Mouse (Mus musculus) MEL (cell line): ENCODE data around the gene Fgr.

Experiments used
- ELF1 ChIP-seq: IDR thresholded peaks from 2 replicates; pipeline ENCODE4 v1.6.1; 2014; ENCODE audit warnings: low read depth, mild to moderate bottlenecking, inconsistent platforms, low read length, improper control_type of control experiment, moderate library complexity
- GABPA ChIP-seq: IDR thresholded peaks from 2 replicates; pipeline ENCODE4 v1.6.1; 2012; ENCODE audit warnings: low read depth, mild to moderate bottlenecking, inconsistent platforms, low read length, improper control_type of control experiment, moderate library complexity
- KAT2A ChIP-seq: conservative IDR thresholded peaks from 2 replicates; pipeline ENCODE4 v1.6.1; 2012; ENCODE audit warnings: low read depth, low read length, improper control_type of control experiment, inconsistent platforms
- MAFK ChIP-seq: IDR thresholded peaks from 2 replicates; pipeline ENCODE4 v1.6.1; 2011; ENCODE audit warnings: low read depth, mild to moderate bottlenecking, low read length, improper control_type of control experiment, borderline replicate concordance
- NRF1 ChIP-seq: IDR thresholded peaks from 2 replicates; pipeline ENCODE4 v1.6.1; 2014; ENCODE audit warnings: low read depth, mild to moderate bottlenecking, inconsistent platforms, low read length, improper control_type of control experiment, moderate library complexity; ENCODE audit not compliant: poor library complexity, insufficient read depth, severe bottlenecking
- POLR2A ChIP-seq, 2 experiments: IDR thresholded peaks; 2 replicates each; pipeline ENCODE4 v1.6.1; 2011 to 2012; ENCODE audit warnings: low read length in 2 of 2, mild to moderate bottlenecking in 2 of 2, control low read depth in 1 of 2, improper control_type of control experiment in 1 of 2, low read depth in 1 of 2, moderate library complexity in 1 of 2; ENCODE audit not compliant: control insufficient read depth in 1 of 2, insufficient read depth in 1 of 2, poor library complexity in 1 of 2
- RAD21 ChIP-seq: IDR thresholded peaks from 2 replicates; pipeline ENCODE4 v1.6.1; 2011; ENCODE audit warnings: mild to moderate bottlenecking, low read depth, low read length, improper control_type of control experiment
- RCOR1 ChIP-seq: IDR thresholded peaks from 2 replicates; pipeline ENCODE4 v1.6.1; 2012; ENCODE audit warnings: low read depth, mild to moderate bottlenecking, inconsistent platforms, low read length, improper control_type of control experiment
- TCF12 ChIP-seq: IDR thresholded peaks from 2 replicates; pipeline ENCODE4 v1.6.1; 2014; ENCODE audit warnings: low read depth, mild to moderate bottlenecking, inconsistent platforms, low read length, improper control_type of control experiment, moderate library complexity
- UBTF ChIP-seq: IDR thresholded peaks from 2 replicates; pipeline ENCODE4 v1.6.1; 2012; ENCODE audit warnings: low read depth, mild to moderate bottlenecking, inconsistent platforms, low read length, improper control_type of control experiment, moderate library complexity, borderline replicate concordance; ENCODE audit not compliant: insufficient read depth
- ZC3H11A ChIP-seq: IDR thresholded peaks from 2 replicates; pipeline ENCODE4 v1.6.1; 2012; ENCODE audit warnings: low read depth, mild to moderate bottlenecking, inconsistent platforms, low read length, improper control_type of control experiment

- no peak for TF ChIP-seq NRF1
- no peak for TF ChIP-seq TCF12
- no peak for TF ChIP-seq RAD21
- no peak for TF ChIP-seq UBTF
- no peak for TF ChIP-seq ZC3H11A
- no peak for TF ChIP-seq POLR2A (IDR thresholded peaks at IDR 0.05; ENCODE audit: control insufficient read depth in 1 of 2, insufficient read depth in 1 of 2, low read depth in 1 of 2, low read length in 2 of 2, poor library complexity in 1 of 2)
- TF ChIP-seq KAT2A: no peak
- TF ChIP-seq MAFK: no peak
- no peak for TF ChIP-seq GABPA
- TF ChIP-seq ELF1: no peak
- no peak for TF ChIP-seq RCOR1
These were observed 14.2 kb upstream of the Fgr start for GRCm38 (mm10) chr4:132959679-132960045.
